Mouse (Mus musculus) liver, embryonic 14.5 days (tissue): ENCODE data around the gene Tspan2.

ENCODE experiments used
- CTCF ChIP-seq: IDR thresholded peaks from 2 replicates; pipeline ENCODE4 v1.5.1; 2016; ENCODE audit warnings: antibody characterized with exemption, low read depth, control low read depth
- EP300 ChIP-seq: IDR thresholded peaks from 2 replicates; pipeline ENCODE4 v1.6.1; 2016; ENCODE audit warnings: antibody characterized with exemption, low read depth

- TF ChIP-seq CTCF: no peak
- TF ChIP-seq EP300: no peak
These were observed 8.9 kb downstream of the Tspan2 start for GRCm38 (mm10) chr3:102743202-102743601.
